Comparison of ENCODE assay signal across 8 mouse cellular contexts in genomic region chr3:89417840-89418169, GRCm38 (mm10). TPM values are rescaled to one million over a fixed set of nuclear protein-coding genes. Genes with fewer than 3 reads are reported as not detected.
DNase-seq lines count a peak whose midpoint lies in the region; ATAC-seq and TF ChIP-seq lines count a peak whose summit lies in the region.

No protein-coding gene starts in this region.

- no peaks in the 10 kb centered on the region for H3K36me3 ChIP-seq in kidney, adult 2 months (ENCODE audit: control insufficient read depth, insufficient read depth, low read length)
- H3K36me3 ChIP-seq in hindbrain, embryonic 16.5 days (ENCODE audit: control insufficient read depth, insufficient read depth, low read length): peaks cover 7% of the 10 kb centered on the region
- H3K36me3 ChIP-seq in midbrain, embryonic 15.5 days (replicated peaks): peaks cover 10% of the 10 kb centered on the region

- no peak overlapping the region for H3K27ac ChIP-seq in kidney, adult 2 months (ENCODE audit: insufficient read depth, low read depth, low read length)
- peak overlapping the region; percentile 91 for H3K27ac ChIP-seq in hindbrain, embryonic 16.5 days (ENCODE audit: low read depth, low read length)
- peak overlapping the region; percentile 83 for H3K27ac ChIP-seq in midbrain, embryonic 15.5 days

- H3K4me2 ChIP-seq in hindbrain, embryonic 16.5 days (ENCODE audit: low read length): peak overlapping the region; percentile 99
- H3K4me2 ChIP-seq in midbrain, embryonic 15.5 days: peak overlapping the region; percentile 98

- no peak for TF ChIP-seq CTCF in kidney, adult 2 months (conservative IDR thresholded peaks at IDR 0.05; ENCODE audit: insufficient read depth, insufficient read length, low read depth, low read length)

- ATAC-seq in common myeloid progenitor, adult 5-6 weeks (replicated peaks; ENCODE audit: low read depth, poor library complexity, severe bottlenecking): peak; percentile 11
- peak; percentile 60 for ATAC-seq in hindbrain, embryonic 16.5 days
- ATAC-seq in midbrain, embryonic 15.5 days (replicated peaks): peak; percentile 57
- no peak for ATAC-seq in erythroid progenitor cell, adult 5-6 weeks (replicated peaks; ENCODE audit: low FRiP score, poor library complexity, severe bottlenecking)

- H3K4me1 ChIP-seq in kidney, adult 2 months (ENCODE audit: control insufficient read depth, insufficient read depth, low read length): peaks cover 6% of the 10 kb centered on the region; the same call in 1 of the 2 replicates
- peaks cover 27% of the 10 kb centered on the region for H3K4me1 ChIP-seq in hindbrain, embryonic 16.5 days (ENCODE audit: control insufficient read depth, insufficient read depth, low read depth, low read length)
- H3K4me1 ChIP-seq in midbrain, embryonic 15.5 days: peaks cover 37% of the 10 kb centered on the region

- H3K9ac ChIP-seq in hindbrain, embryonic 16.5 days (ENCODE audit: low read depth, low read length): peak overlapping the region; percentile 58
- H3K9ac ChIP-seq in midbrain, embryonic 15.5 days: peak overlapping the region; percentile 37

- WGBS in kidney, adult 2 months: 2% methylated on average over 20 of the region's 20 CpGs
- under 1% methylated on average over 20 of the region's 20 CpGs for WGBS in hindbrain, embryonic 16.5 days
- WGBS in midbrain, embryonic 15.5 days: under 1% methylated on average over 20 of the region's 20 CpGs

- H3K9me3 ChIP-seq in hindbrain, embryonic 16.5 days (ENCODE audit: control insufficient read depth, low read length): no peaks in the 10 kb centered on the region
- H3K9me3 ChIP-seq in midbrain, embryonic 15.5 days: no peaks in the 10 kb centered on the region

- H3K4me3 ChIP-seq in kidney, adult 2 months (ENCODE audit: insufficient read depth, low read depth, low read length): peak overlapping the region; percentile 51
- peak overlapping the region; percentile 63 for H3K4me3 ChIP-seq in hindbrain, embryonic 16.5 days (ENCODE audit: low read length)
- peak overlapping the region; percentile 60 for H3K4me3 ChIP-seq in midbrain, embryonic 15.5 days

- no peak for TF ChIP-seq POLR2A in kidney, adult 2 months (IDR thresholded peaks at IDR 0.05; ENCODE audit: low read depth, low read length)

- DNase-seq in kidney, adult 2 months: no peak
- DNase-seq in kidney, postnatal 14 days: no peak
- DNase-seq in urinary bladder, adult 2 months (ENCODE audit: low spot score): no peak
- DNase-seq in cerebellum, adult 9-10 months: no peak

- no peaks in the 10 kb centered on the region for H3K27me3 ChIP-seq in kidney, adult 2 months (replicated peaks; ENCODE audit: control insufficient read depth, insufficient read depth, low read length)
- no peaks in the 10 kb centered on the region for H3K27me3 ChIP-seq in hindbrain, embryonic 16.5 days (replicated peaks; ENCODE audit: control insufficient read depth, insufficient read depth, low read length)
- no peaks in the 10 kb centered on the region for H3K27me3 ChIP-seq in midbrain, embryonic 15.5 days (replicated peaks)

RNA-seq across cellular contexts. Expression of gene Cks1b, which starts 0.4 kb away (rescaled TPM):
- polyA plus RNA-seq in kidney, adult 2 months (2012; rRNA removed): 6.8 and 7.3 TPM in 2 replicates
- 151 and 194 TPM in 2 replicates for total RNA-seq in common myeloid progenitor, adult 5-6 weeks (2017)
- 87.9 and 91.5 TPM in 2 replicates for polyA plus RNA-seq in hindbrain, embryonic 16.5 days (2015; fragmentation: Nextera tagmentation; extraction: Ambion mirVana)
- polyA plus RNA-seq in midbrain, embryonic 15.5 days (2015; fragmentation: Nextera tagmentation; extraction: Ambion mirVana): 86.7 and 91.2 TPM in 2 replicates
- polyA plus RNA-seq in urinary bladder, adult 2 months (2012; rRNA removed): 21.7 and 29.6 TPM in 2 replicates
- 245 and 268 TPM in 2 replicates for total RNA-seq in erythroid progenitor cell, adult 5-6 weeks (2015; ENCODE audit: low replicate concordance)
- total RNA-seq in erythroid progenitor cell, adult 5-6 weeks (2017; ENCODE audit: low replicate concordance): 102 and 103 TPM in 2 replicates

RNA-seq across cellular contexts. Expression of gene Shc1, which starts 0.4 kb away (rescaled TPM):
- 53.2 and 57.2 TPM in 2 replicates for polyA plus RNA-seq in kidney, adult 2 months (2012; rRNA removed)
- total RNA-seq in common myeloid progenitor, adult 5-6 weeks (2017): 28.2 and 41.0 TPM in 2 replicates
- 16.9 and 23.8 TPM in 2 replicates for polyA plus RNA-seq in hindbrain, embryonic 16.5 days (2015; fragmentation: Nextera tagmentation; extraction: Ambion mirVana)
- 17.2 and 19.8 TPM in 2 replicates for polyA plus RNA-seq in midbrain, embryonic 15.5 days (2015; fragmentation: Nextera tagmentation; extraction: Ambion mirVana)
- polyA plus RNA-seq in urinary bladder, adult 2 months (2012; rRNA removed): 85.7 and 87.7 TPM in 2 replicates
- 77.1 and 79.3 TPM in 2 replicates for total RNA-seq in erythroid progenitor cell, adult 5-6 weeks (2015; ENCODE audit: low replicate concordance)
- 49.7 and 59.3 TPM in 2 replicates for total RNA-seq in erythroid progenitor cell, adult 5-6 weeks (2017; ENCODE audit: low replicate concordance)

RNA-seq across cellular contexts. Expression of gene Flad1, which starts 6.1 kb away (rescaled TPM):
- polyA plus RNA-seq in kidney, adult 2 months (2012; rRNA removed): 54.6 and 56.7 TPM in 2 replicates
- 7.1 and 12.0 TPM in 2 replicates for total RNA-seq in common myeloid progenitor, adult 5-6 weeks (2017)
- 34.7 and 36.6 TPM in 2 replicates for polyA plus RNA-seq in hindbrain, embryonic 16.5 days (2015; fragmentation: Nextera tagmentation; extraction: Ambion mirVana)
- 35.9 and 36.5 TPM in 2 replicates for polyA plus RNA-seq in midbrain, embryonic 15.5 days (2015; fragmentation: Nextera tagmentation; extraction: Ambion mirVana)
- 30.8 and 34.6 TPM in 2 replicates for polyA plus RNA-seq in urinary bladder, adult 2 months (2012; rRNA removed)
- total RNA-seq in erythroid progenitor cell, adult 5-6 weeks (2015; ENCODE audit: low replicate concordance): 1.1 and 5.4 TPM in 2 replicates
- total RNA-seq in erythroid progenitor cell, adult 5-6 weeks (2017; ENCODE audit: low replicate concordance): 0.68 and 1.3 TPM in 2 replicates

RNA-seq across cellular contexts. Expression of gene Pygo2, which starts 12.2 kb away (rescaled TPM):
- 26.2 and 45.6 TPM in 2 replicates for polyA plus RNA-seq in kidney, adult 2 months (2012; rRNA removed)
- 13.5 and 13.9 TPM in 2 replicates for total RNA-seq in common myeloid progenitor, adult 5-6 weeks (2017)
- 34.1 and 45.6 TPM in 2 replicates for polyA plus RNA-seq in hindbrain, embryonic 16.5 days (2015; fragmentation: Nextera tagmentation; extraction: Ambion mirVana)
- 44.0 and 45.6 TPM in 2 replicates for polyA plus RNA-seq in midbrain, embryonic 15.5 days (2015; fragmentation: Nextera tagmentation; extraction: Ambion mirVana)
- polyA plus RNA-seq in urinary bladder, adult 2 months (2012; rRNA removed): 34.0 and 38.0 TPM in 2 replicates
- 10.9 and 19.1 TPM in 2 replicates for total RNA-seq in erythroid progenitor cell, adult 5-6 weeks (2015; ENCODE audit: low replicate concordance)
- 7.1 and 12.1 TPM in 2 replicates for total RNA-seq in erythroid progenitor cell, adult 5-6 weeks (2017; ENCODE audit: low replicate concordance)

RNA-seq across cellular contexts. Expression of gene Lenep, which starts 15.2 kb away (rescaled TPM):
- polyA plus RNA-seq in kidney, adult 2 months (2012; rRNA removed): 0.15 TPM in 1 of 2 replicates, not detected in the other
- total RNA-seq in common myeloid progenitor, adult 5-6 weeks (2017): 1.6 TPM in 1 of 2 replicates, not detected in the other
- polyA plus RNA-seq in hindbrain, embryonic 16.5 days (2015; fragmentation: Nextera tagmentation; extraction: Ambion mirVana): 0.60 TPM in 1 of 2 replicates, not detected in the other
- polyA plus RNA-seq in midbrain, embryonic 15.5 days (2015; fragmentation: Nextera tagmentation; extraction: Ambion mirVana): 0.22 and 2.3 TPM in 2 replicates
- polyA plus RNA-seq in urinary bladder, adult 2 months (2012; rRNA removed): 1.2 and 1.5 TPM in 2 replicates
- total RNA-seq in erythroid progenitor cell, adult 5-6 weeks (2015; ENCODE audit: low replicate concordance): 1.4 TPM in 1 of 2 replicates, not detected in the other
- total RNA-seq in erythroid progenitor cell, adult 5-6 weeks (2017; ENCODE audit: low replicate concordance): not detected in 2 replicates
